Mouse (Mus musculus): ENCODE measurements around the gene Gm17949. TPM values are rescaled to one million over a fixed set of nuclear protein-coding genes. Genes with fewer than 3 reads are reported as not detected.

Gene Gm17949
- polyA plus RNA-seq, 1 experiment from 2014 or later, result 0.20 TPM

GRCm38 (mm10) chr17:57056246-57056645, 45.0 kb downstream of the Gm17949 start:
- Histone ChIP-seq H3K9ac (no peak overlapping the region), H3K27me3 (peaks cover 39% of the 10 kb centered on the region), H3K9me3 (replicated peaks) (no peaks in the 10 kb centered on the region), H3K36me3 (peaks cover 15% of the 10 kb centered on the region; the same call in 1 of the 2 replicates), H3K4me3 (replicated peaks) (no peak overlapping the region), H3K4me1 (replicated peaks) (peaks cover 29% of the 10 kb centered on the region), H3K4me2 (no peak overlapping the region), H3K27ac (peak overlapping the region; percentile 47)
- WGBS (ENCODE audit: insufficient replicate concordance), result 63% methylated on average over 3 of the region's 3 CpGs
- no peak for DNase-seq
- ATAC-seq (ENCODE audit: low read depth), result no peak

GRCm38 (mm10) chr17:57058891-57059485, 47.7 kb downstream of the Gm17949 start, which contains the start of gene Crb3:
Gene Crb3, plus strand, starts transcription at chr17:57059105.
- no peaks in the 10 kb centered on the region for H3K9me3 ChIP-seq (replicated peaks)
- peaks cover 5% of the 10 kb centered on the region; the same call in 1 of the 2 replicates for H3K36me3 ChIP-seq
- DNase-seq (no peak), ATAC-seq (ENCODE audit: low read depth) (no peak; the same call in 1 of the 2 replicates)
- H3K4me3 ChIP-seq (replicated peaks), result peak within 1 kb of the TSS; percentile 69
- peak within 1 kb of the TSS; percentile 84 for H3K4me2 ChIP-seq
- H3K9ac ChIP-seq, result peak within 1 kb of the TSS; percentile 73
- H3K4me1 ChIP-seq (replicated peaks), result peaks cover 41% of the 10 kb centered on the region
- H3K27ac ChIP-seq, result peak within 1 kb of the TSS; percentile 58
- peaks cover 65% of the 10 kb centered on the region for H3K27me3 ChIP-seq
- 6% methylated on average over 19 of the region's 22 CpGs for WGBS (ENCODE audit: insufficient replicate concordance)

GRCm38 (mm10) chr17:57059486-57059977, 48.3 kb downstream of the Gm17949 start, which contains the start of gene Slc25a23:
Gene Slc25a23, minus strand, starts transcription at chr17:57059863.
- DNase-seq, result no peak
- peaks cover 41% of the 10 kb centered on the region for H3K4me1 ChIP-seq (replicated peaks)
- peak within 1 kb of the TSS; percentile 84 for H3K4me2 ChIP-seq
- peak within 1 kb of the TSS; percentile 73 for H3K9ac ChIP-seq
- peak within 1 kb of the TSS; percentile 69 for H3K4me3 ChIP-seq (replicated peaks)
- peak; percentile 6; the same call in 1 of the 2 replicates for ATAC-seq (ENCODE audit: low read depth)
- H3K27me3 ChIP-seq, result peaks cover 70% of the 10 kb centered on the region
- peaks cover 5% of the 10 kb centered on the region; the same call in 1 of the 2 replicates for H3K36me3 ChIP-seq
- peak within 1 kb of the TSS; percentile 58 for H3K27ac ChIP-seq
- under 1% methylated on average over 40 of the region's 45 CpGs for WGBS (ENCODE audit: insufficient replicate concordance)
- no peaks in the 10 kb centered on the region for H3K9me3 ChIP-seq (replicated peaks)

GRCm38 (mm10) chr17:57060231-57060801, 49.0 kb downstream of the Gm17949 start:
- Histone ChIP-seq H3K27me3 (peaks cover 78% of the 10 kb centered on the region), H3K4me2 (peak overlapping the region; percentile 84), H3K9me3 (replicated peaks) (no peaks in the 10 kb centered on the region), H3K27ac (peak overlapping the region; percentile 58), H3K9ac (peak overlapping the region; percentile 73), H3K4me3 (replicated peaks) (peak overlapping the region; percentile 69), H3K4me1 (replicated peaks) (peaks cover 41% of the 10 kb centered on the region), H3K36me3 (peaks cover 1% of the 10 kb centered on the region; the same call in 1 of the 2 replicates)
- ATAC-seq (ENCODE audit: low read depth) (peak; percentile 79), DNase-seq (peak; percentile 89)
- under 1% methylated on average over 44 of the region's 44 CpGs for WGBS (ENCODE audit: insufficient replicate concordance)

- peak overlapping the region; percentile 84 for H3K4me2 ChIP-seq
- H3K4me1 ChIP-seq (replicated peaks), result peaks cover 43% of the 10 kb centered on the region
- H3K9me3 ChIP-seq (replicated peaks), result no peaks in the 10 kb centered on the region
- no peak for ATAC-seq (ENCODE audit: low read depth)
- H3K27ac ChIP-seq, result no peak overlapping the region
- whole genome bisulfite sequencing (ENCODE audit: insufficient replicate concordance), result 35% methylated on average over 10 of the region's 10 CpGs
- peak overlapping the region; percentile 69; the same call in 1 of the 2 replicates for H3K4me3 ChIP-seq (replicated peaks)
- DNase-seq, result no peak
- H3K36me3 ChIP-seq, result no peaks in the 10 kb centered on the region
- peaks cover 82% of the 10 kb centered on the region for H3K27me3 ChIP-seq
- no peak overlapping the region for H3K9ac ChIP-seq
Observed at GRCm38 (mm10) chr17:57061069-57061468, 49.8 kb downstream of the Gm17949 start.

GRCm38 (mm10) chr17:57062011-57062521, 50.8 kb downstream of the Gm17949 start:
- H3K27ac ChIP-seq, result no peak overlapping the region
- no peak for DNase-seq
- H3K4me1 ChIP-seq (replicated peaks), result peaks cover 53% of the 10 kb centered on the region
- H3K27me3 ChIP-seq, result peaks cover 89% of the 10 kb centered on the region
- H3K4me3 ChIP-seq (replicated peaks), result peak overlapping the region; percentile 49
- H3K9ac ChIP-seq, result peak overlapping the region; percentile 13; the same call in 1 of the 2 replicates
- no peak for ATAC-seq (ENCODE audit: low read depth)
- WGBS (ENCODE audit: insufficient replicate concordance), result under 1% methylated on average over 39 of the region's 39 CpGs
- H3K9me3 ChIP-seq (replicated peaks), result no peaks in the 10 kb centered on the region
- no peaks in the 10 kb centered on the region for H3K36me3 ChIP-seq
- H3K4me2 ChIP-seq, result peak overlapping the region; percentile 64

GRCm38 (mm10) chr17:57062548-57062947, 51.3 kb downstream of the Gm17949 start:
- peak overlapping the region; percentile 64 for H3K4me2 ChIP-seq

GRCm38 (mm10) chr17:57063031-57063430, 51.8 kb downstream of the Gm17949 start:
- Histone ChIP-seq H3K9ac (no peak overlapping the region), H3K4me3 (replicated peaks) (peak overlapping the region; percentile 49; the same call in 1 of the 2 replicates), H3K4me2 (peak overlapping the region; percentile 64; the same call in 1 of the 2 replicates), H3K27me3 (peaks cover 81% of the 10 kb centered on the region), H3K9me3 (replicated peaks) (no peaks in the 10 kb centered on the region), H3K4me1 (replicated peaks) (peaks cover 55% of the 10 kb centered on the region), H3K27ac (no peak overlapping the region), H3K36me3 (no peaks in the 10 kb centered on the region)
- WGBS (ENCODE audit: insufficient replicate concordance), result 22% methylated on average over 8 of the region's 8 CpGs
- no peak for ATAC-seq (ENCODE audit: low read depth)
- DNase-seq, result no peak

More at GRCm38 (mm10) chr17:57062548-57062947, 51.3 kb downstream of the Gm17949 start:
- peak overlapping the region; percentile 13; the same call in 1 of the 2 replicates for H3K9ac ChIP-seq
- peaks cover 86% of the 10 kb centered on the region for H3K27me3 ChIP-seq
- no peak for DNase-seq
- H3K27ac ChIP-seq, result no peak overlapping the region
- H3K36me3 ChIP-seq, result no peaks in the 10 kb centered on the region
- H3K4me3 ChIP-seq (replicated peaks), result peak overlapping the region; percentile 49
- peaks cover 55% of the 10 kb centered on the region for H3K4me1 ChIP-seq (replicated peaks)
- ATAC-seq (ENCODE audit: low read depth), result no peak
- 2% methylated on average over 22 of the region's 22 CpGs for WGBS (ENCODE audit: insufficient replicate concordance)
- H3K9me3 ChIP-seq (replicated peaks), result no peaks in the 10 kb centered on the region

GRCm38 (mm10) chr17:57066908-57067307, 55.6 kb downstream of the Gm17949 start:
- Histone ChIP-seq H3K4me3 (replicated peaks) (no peak overlapping the region), H3K4me1 (replicated peaks) (peaks cover 30% of the 10 kb centered on the region), H3K9me3 (replicated peaks) (no peaks in the 10 kb centered on the region), H3K36me3 (no peaks in the 10 kb centered on the region), H3K27me3 (peaks cover 51% of the 10 kb centered on the region), H3K4me2 (no peak overlapping the region), H3K27ac (no peak overlapping the region), H3K9ac (no peak overlapping the region)
- ATAC-seq (ENCODE audit: low read depth) (no peak), DNase-seq (no peak)
- WGBS (ENCODE audit: insufficient replicate concordance), result 25% methylated on average over 5 of the region's 5 CpGs

GRCm38 (mm10) chr17:57070272-57070671, 59.0 kb downstream of the Gm17949 start:
- Histone ChIP-seq H3K27ac (no peak overlapping the region), H3K4me2 (no peak overlapping the region), H3K9ac (no peak overlapping the region), H3K4me3 (replicated peaks) (no peak overlapping the region), H3K9me3 (replicated peaks) (no peaks in the 10 kb centered on the region), H3K27me3 (peaks cover 22% of the 10 kb centered on the region), H3K4me1 (replicated peaks) (peaks cover 23% of the 10 kb centered on the region), H3K36me3 (no peaks in the 10 kb centered on the region)
- ATAC-seq (ENCODE audit: low read depth) (no peak), DNase-seq (no peak)
- WGBS (ENCODE audit: insufficient replicate concordance), result 29% methylated on average over 9 of the region's 9 CpGs

- H3K4me3 ChIP-seq (replicated peaks), result no peak overlapping the region
- WGBS (ENCODE audit: insufficient replicate concordance), result 20% methylated on average over 11 of the region's 11 CpGs
- H3K4me1 ChIP-seq (replicated peaks), result peaks cover 23% of the 10 kb centered on the region
- DNase-seq, result no peak
- no peaks in the 10 kb centered on the region for H3K36me3 ChIP-seq
- H3K27ac ChIP-seq, result no peak overlapping the region
- peak overlapping the region; percentile 14; the same call in 1 of the 2 replicates for H3K4me2 ChIP-seq
- no peak overlapping the region for H3K9ac ChIP-seq
- H3K9me3 ChIP-seq (replicated peaks), result no peaks in the 10 kb centered on the region
- peaks cover 19% of the 10 kb centered on the region; the same call in 1 of the 2 replicates for H3K27me3 ChIP-seq
- no peak for ATAC-seq (ENCODE audit: low read depth)
Observed at GRCm38 (mm10) chr17:57070699-57071098, 59.4 kb downstream of the Gm17949 start.

Data from liver, embryonic 13.5 days (tissue).